Mouse (Mus musculus) right cerebral cortex, postnatal 25 days (tissue): ENCODE data around the gene Hoxb7.
A peak's percentile ranks its signal among the peaks of the same experiment; 100 is the strongest.

Source experiments
- DNase-seq: peaks from one replicate; pipeline ENCODE4 v3.0.0; 2022

The Hoxb7 gene

DNA sequence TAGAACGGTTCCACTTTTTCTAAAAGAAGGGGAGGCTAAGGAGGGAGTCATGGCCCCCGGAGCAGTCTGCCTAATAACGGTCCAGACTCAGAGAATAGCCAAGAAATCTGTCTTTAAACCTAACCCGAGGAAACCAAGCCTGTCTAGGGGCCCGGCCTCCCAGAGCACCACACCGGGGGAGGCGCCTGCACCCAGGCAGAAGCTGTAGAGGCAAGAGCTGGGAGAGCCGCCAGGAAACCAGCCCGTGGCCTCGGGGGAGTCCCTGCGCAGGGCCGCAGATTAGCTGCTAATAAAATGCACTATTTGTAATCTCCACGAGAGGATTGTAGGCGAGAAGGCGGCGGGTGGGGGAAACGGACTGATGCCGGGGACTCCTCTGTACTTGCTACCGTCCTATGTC lies 16.6 kb upstream of the Hoxb7 start:
- no peak for DNase-seq

DNA sequence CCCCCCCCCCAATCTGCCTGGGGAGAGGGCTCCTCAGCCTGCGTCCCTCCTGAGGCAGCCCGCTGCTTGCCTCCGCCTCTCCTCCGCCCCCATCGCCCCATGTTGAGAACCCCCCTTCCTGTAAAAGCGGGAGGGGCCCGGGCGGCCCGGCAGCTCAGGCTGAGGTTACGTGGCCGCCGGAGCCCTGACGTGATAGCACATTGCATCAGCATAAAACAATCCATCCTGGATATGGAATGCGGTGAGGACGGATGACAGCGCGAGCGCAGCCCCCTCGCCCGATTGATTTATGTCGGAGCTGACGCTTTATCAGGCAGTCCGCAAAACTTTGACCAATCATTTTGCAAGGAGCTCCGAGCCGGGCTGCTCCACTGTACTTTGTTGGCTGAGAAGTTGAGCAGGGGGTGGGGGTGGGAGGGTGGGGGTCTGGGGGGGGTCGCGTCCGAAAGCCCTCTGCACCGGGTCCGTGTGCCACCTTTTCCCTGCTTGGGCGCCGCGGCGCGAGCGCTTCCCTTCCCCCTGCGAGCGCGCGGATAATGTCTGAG lies 15.4 kb upstream of the Hoxb7 start, which contains the start of gene Hoxb9:
Gene Hoxb9, plus strand, starts transcription at position 462 of the 545 bp plus-strand sequence.
- no peak for DNase-seq

DNA sequence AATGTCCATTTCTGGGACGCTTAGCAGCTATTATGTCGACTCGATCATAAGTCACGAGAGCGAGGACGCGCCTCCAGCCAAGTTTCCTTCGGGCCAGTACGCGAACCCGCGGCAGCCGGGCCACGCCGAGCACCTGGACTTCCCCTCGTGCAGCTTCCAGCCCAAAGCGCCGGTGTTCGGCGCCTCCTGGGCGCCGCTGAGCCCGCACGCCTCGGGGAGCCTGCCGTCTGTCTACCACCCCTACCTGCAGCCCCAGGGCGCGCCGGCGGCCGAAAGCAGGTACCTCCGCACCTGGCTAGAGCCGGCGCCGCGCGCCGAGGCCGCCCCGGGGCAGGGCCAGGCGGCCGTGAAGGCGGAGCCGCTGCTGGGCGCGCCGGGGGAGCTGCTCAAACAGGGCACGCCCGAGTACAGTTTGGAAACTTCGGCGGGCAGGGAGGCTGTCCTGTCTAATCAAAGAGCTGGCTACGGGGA lies 14.8 kb upstream of the Hoxb7 start:
- DNase-seq = no peak

DNA sequence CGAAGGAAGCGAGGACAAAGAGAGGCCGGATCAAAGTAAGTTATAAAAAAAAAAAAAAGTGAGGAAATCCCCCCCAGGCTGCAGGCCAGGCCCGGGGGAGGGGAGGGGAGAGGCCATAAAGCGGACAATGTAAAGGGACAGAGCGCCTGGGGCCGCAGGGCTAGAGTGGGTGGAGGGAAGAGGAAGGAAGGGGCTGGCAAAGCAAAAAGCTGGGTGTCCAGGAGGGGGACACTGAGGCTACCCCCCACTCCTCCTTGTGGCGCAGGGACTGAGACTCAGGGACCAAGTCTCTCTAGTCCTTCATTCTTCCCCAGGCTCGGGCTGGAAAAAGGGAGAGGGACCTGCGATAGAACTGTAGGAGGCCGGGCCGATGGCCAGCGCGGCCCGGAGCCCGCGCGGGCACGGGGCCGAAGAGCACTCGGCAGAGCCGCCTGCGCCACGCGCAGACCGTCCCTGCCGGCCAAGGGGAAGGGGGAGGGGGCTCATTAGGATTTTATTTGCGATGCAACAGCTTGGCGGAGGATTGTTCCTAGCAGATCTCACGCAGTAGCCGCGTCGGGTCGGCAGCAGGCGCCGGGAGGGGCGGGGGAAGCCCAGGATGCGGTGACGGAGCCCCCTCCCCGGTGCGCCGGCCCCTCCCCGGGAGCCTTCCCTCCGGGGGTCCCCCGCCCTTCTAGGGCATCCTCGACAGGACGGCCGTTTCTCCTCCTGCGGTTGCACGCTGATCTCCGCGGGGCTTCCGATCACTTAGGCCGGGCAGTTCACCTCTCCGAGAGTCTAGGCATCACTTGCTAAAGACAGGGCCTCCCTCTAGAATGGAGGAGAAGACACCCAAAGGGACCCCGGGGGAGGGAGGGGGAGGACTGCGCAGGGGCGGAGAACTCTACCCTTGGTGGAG lies 14.2 kb upstream of the Hoxb7 start:
- DNase-seq = no peak

DNA sequence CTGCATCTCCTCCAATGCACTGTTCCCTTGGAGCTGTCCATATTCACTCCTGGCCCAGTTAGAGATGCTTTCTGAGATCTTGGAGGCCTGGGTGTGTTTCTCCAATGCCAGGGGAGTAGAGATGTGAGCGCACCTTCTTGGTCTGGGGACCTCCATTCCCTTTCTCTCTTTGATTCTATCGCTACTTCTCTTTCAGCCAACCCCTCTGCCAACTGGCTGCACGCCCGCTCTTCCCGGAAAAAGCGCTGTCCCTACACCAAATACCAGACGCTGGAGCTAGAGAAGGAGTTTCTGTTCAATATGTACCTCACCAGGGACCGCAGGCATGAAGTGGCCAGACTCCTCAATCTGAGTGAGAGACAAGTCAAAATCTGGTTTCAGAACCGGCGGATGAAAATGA lies 12.0 kb upstream of the Hoxb7 start:
- no peak for DNase-seq

DNA sequence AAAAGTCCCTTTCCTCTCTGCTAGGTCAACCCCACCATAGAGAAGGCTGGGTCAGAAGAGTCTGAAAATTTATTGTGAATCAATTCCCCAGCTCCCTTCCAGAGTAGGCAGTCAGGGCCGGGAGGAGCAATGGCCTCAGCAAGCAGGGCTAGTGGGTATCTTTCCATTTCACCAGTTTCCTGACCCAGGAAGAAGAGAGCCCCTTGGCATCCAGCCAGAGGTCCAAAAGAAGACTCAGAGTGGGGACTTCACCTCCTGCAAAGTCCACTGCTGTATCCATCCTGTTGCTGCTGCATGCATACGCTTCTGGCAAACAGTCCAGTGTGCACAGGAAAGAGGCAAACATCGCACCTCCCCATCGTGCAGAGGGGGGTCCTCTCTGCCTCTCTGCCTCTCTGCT lies 10.5 kb upstream of the Hoxb7 start:
- no peak for DNase-seq

DNA sequence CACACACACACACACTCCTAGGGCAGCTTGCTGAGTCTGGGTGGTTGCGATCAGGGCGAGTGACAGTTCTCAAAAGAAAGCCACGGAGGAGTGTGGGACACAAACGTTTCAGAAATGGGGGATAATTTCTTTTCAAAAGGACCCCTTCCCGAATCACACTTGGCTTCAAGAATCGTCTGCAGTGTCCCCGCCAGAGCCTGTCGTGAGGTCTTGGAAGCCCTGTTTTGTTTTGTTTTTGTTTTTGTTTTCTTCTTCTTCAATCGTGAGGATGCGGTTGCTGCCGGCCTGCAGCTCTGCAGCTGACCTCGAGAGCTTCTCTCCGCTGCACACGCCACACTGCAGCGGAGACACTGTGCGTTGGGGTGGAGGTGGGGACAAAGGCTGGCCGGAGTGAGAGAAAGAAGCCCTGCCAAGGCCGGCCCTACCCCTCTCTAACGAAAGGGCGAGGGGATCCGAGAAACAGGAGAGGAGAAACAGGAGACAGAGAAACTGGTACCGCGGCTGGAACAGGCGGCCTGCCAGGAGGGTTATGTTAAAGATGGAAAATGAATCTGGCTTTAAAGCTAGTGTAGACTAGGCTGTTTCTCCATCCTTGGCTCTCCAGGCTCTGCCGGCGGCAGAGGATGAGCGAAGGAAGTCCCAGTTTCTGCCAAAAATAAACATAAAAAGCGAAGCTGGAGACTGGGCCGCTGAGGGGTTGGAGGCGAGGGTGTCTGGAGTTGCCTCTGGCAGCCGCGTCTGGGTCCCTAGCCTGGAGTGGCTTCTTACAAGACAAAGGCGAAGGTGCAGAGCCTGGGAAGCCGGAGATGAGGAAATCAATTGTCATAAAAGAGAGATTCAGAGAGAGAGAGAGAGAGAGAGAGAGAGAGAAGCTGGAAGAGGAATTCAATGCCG lies 9.0 kb upstream of the Hoxb7 start:
- no peak for DNase-seq

DNA sequence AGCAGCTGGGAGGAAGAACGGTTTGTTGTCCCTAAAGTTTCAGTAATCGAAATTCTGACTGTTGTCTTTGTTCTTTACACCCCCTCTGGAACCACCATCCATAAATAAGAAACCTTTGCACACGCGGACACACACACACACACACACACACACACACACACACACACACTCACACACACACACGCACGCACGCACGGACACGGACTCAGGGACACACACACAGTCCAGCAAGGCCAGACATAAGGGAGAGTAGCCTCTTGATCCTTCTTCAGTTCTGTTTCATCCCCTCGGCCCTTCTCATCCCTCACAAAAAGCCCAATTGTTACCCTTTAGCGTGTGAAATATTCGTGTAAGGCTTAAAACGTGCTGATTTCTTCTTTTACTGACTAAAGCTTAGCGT lies 8.1 kb upstream of the Hoxb7 start:
- no peak for DNase-seq

DNA sequence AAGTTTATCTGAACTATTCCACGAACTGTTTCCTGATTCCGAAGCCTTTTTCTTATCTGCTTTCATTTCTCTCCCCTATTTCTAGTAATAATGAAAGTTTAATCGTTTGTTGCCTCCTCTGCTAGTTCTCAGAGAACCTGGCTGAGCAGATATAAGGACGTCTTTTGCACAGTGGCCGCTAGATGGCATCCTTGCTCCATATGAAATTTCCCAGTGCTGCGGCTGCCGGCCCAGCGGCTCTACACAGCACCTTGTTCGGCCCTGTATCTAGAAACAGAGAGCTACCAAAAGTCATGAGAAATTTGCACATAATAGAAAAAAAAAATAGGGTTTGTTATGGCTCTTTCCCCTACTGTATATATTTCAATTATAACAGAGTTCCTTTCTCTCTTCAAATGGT lies 7.7 kb upstream of the Hoxb7 start:
- peak; percentile 79 for DNase-seq

DNA sequence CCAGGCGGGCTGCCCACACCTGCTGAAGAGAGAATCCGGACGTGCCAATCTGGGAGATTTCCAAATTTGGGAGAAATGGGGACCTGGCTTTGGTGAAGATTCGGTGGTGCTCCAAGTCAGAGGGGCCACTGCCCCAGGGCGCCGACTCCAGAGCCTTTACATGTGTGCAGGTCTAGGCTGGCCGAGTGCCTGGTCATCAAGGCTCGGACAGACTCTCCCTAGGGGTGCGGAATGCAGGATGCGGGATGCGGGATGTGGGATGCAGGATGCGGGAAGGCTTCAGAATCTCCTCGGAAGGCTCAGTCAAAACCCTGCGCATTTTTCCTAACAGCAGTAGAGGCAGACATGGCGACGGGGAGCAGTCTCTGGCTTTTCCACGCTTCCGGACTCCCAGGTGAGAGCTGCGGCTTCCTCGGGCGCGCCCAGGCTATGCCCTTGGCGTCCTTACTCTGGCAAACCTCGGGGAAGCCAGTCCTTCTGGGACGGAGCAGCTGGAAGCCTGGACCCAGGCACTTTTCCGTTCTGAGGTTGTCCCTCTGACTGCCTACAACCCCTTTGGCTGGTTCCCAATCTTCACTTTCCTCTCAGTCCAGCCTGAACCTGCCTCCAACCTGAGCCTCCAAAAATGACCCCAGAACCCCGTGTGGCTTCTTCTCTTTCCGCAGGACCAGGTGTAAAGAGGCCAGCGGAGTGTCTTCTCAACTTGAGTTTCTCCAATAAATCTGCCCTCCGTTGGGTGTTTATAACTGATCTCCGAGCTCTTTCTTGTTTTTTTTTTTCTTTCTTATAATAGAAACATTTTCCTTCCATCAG lies 6.8 kb upstream of the Hoxb7 start:
- no peak for DNase-seq

DNA sequence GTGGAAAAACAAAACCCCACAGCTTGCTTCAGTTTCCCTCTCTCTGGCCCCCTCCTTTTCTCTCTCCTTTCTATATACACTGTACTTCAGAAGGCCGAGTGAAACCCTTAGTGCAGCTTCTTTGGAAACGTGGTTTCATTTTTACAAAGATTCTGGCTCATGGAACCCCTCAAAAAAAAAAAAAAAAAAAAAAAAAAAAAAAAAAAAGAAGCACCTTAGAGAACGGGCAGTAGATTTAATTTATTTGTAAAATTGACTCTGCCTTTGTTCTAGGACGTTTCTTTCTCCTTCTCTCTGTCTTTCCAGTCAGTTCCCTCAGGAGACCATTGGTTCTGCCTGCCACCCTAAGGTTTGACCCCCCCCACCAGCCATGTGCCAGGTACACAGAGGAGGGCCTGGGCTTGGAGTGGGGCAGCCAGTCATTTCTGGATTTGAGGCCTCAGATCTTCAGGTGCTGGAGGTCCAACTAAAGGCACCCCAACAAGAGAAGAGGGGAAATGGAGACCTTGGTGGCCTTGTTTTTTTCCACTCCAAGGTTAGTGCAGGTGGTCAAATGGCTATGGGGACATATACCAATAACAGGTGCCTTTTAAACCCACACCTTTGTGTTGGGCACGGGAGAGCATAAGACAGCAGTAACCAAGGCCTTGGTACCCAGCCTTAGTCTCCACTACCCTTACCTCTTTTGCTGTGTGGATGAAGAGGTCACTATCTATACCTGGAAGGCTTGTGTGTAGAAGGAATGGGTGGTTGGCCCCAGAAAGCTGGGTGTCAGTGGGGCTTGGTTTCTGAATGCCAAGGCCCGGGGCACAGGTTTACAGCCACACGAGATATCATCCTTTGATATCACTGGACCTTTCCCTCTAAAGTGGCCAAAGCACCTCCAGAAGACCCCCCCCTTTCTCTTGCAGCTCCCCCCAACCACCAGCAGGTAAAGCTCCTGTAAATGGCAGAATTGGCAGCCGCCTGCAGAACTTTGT lies 5.7 kb upstream of the Hoxb7 start:
- no peak for DNase-seq

DNA sequence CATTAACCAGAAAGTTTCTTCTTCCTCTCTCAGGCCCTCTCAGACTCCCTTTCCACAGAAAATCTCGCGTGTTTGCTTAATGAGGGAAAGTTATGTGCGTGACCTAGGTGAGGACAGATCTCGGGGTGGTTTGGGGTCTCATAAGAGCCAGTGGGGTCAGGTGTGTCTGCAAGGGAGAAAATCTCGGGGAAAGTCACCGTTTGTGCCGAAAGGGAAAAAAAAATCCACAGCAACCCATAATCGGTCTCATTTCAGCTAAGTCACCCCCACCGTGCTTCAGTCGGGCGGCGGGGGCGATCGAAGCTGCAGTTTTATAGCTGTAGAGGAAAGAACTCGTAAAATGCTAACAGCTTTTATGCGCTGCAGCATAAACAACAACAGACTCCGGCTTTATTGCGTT lies 5.0 kb upstream of the Hoxb7 start:
- no peak for DNase-seq

DNA sequence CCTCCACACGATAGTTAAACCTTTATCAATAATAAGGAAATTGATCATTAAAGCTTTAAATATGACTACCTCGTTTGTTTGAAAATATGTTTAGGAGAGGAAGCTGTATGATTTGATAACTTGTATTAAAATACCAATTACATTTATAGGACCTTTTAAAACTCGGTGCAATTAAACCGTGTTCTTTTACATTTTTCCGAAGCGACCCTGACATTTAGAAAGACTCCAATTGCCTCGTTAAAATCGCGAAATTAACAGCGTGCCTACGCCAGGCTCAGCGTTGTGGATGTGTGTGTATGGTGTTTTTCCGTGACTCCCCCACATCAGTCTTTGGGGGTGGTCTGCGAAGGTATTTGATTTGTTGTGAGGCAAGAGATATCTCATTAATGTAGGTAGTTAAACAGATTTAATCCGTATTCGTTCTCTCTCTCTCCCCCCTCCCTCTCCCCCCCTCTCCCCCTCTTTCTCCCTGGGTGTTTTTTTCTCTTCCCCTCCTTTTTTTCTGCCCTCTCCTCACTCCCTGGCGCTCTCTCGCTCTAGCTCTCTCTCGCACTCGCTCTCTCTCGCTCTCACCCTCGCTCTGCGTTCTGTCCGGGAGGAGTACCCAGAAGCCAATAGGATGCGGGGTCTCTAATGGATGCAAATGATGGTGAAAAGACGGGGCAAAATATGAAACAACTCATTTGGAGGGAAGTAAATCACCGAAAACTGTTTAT lies 4.4 kb upstream of the Hoxb7 start, which contains the start of gene Hoxb8:
Gene Hoxb8, plus strand, starts transcription at position 51 of the 716 bp plus-strand sequence.
- DNase-seq = no peak

DNA sequence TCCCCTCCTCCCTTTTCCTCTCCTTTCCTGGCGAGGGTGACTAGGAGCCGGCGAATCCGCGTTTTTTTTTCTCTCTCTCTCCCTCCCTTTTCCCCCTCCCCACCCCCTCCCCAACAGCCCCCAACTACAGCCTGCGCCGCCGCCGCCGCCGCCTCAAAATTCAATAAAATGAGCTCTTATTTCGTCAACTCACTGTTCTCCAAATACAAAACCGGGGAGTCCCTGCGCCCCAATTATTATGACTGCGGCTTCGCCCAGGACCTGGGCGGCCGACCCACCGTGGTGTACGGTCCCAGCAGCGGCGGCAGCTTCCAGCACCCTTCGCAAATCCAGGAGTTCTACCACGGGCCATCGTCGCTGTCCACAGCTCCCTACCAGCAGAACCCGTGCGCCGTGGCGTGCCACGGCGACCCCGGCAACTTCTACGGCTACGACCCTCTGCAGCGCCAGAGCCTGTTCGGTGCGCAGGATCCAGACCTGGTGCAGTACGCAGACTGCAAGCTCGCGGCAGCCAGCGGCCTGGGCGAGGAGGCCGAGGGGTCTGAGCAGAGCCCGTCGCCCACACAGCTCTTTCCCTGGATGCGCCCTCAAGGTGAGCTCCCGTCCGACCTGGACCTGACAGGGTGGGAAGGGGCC lies 3.5 kb upstream of the Hoxb7 start:
- DNase-seq = no peak

DNA sequence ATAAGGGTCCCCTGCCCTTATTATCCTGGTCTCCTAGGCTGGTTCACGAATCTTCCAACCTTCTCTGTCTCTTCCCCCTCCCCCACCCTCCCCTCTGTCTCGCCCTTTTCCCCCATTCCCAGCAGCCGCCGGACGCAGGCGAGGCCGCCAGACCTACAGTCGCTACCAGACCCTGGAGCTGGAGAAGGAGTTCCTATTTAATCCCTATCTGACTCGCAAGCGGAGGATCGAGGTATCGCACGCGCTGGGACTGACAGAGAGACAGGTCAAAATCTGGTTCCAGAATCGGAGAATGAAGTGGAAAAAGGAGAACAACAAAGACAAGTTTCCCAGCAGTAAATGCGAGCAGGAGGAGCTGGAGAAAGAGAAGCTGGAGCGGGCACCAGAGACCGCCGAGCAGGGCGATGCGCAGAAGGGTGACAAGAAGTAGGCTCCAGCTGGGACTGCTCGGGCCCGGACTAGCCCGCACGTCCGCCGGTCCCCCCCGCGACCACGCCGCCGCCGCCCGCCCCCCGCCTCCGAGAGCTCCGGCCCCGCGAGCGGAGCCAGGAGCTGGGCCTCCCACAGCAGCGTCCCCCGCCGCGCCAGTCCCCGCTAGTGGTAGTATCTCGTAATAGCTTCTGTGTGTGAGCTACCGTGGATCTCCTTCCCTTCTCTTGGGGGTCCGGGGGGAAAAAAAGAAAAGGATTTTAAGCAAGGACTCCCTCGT lies 2.2 kb upstream of the Hoxb7 start:
- no peak for DNase-seq

DNA sequence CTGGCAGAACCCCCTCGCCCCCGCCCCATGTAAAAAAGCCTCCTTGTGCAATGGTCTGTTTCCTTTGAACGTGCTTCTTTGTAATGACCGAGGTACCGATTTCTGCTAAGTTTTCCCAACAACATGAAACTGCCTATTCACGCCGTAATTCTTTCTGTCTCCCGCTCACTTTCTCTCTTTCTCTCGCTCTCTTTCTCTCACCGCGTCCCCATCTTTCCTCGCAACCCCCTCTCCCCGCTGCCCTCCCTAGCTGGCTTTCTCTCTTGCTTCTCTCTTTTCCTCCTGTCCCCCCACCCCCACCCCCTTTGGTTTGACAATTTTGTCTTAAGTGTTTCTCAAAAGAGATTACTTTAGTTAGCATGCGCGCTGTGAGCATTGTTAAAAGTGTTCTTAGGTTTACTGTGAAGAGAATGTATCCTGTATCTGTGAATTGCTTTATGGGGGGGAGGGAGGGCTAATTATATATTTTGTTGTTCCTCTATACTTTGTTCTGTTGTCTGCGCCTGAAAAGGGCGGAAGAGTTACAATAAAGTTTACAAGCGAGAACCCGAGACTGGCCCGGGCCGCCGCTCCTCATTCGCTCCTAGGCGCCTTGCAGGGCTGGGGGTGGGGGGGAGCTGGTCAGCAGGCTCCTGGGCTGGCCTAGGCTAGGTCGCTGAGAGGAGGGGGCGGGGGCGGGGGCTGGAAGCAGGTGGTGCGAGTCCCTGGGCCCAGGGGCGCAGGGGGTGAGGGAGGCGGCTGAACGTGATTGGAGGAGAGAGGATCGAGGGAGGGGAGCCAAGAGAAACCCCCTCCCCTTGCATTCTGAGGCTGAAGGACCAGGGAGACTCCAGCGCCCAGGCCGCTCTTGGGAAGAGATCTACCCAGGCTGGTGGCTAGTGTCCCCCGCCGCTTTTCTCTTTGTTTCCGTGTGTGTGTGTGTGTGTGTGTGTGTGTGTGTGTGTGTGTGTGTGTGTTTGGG lies 1.4 kb upstream of the Hoxb7 start:
- no peak for DNase-seq

DNA sequence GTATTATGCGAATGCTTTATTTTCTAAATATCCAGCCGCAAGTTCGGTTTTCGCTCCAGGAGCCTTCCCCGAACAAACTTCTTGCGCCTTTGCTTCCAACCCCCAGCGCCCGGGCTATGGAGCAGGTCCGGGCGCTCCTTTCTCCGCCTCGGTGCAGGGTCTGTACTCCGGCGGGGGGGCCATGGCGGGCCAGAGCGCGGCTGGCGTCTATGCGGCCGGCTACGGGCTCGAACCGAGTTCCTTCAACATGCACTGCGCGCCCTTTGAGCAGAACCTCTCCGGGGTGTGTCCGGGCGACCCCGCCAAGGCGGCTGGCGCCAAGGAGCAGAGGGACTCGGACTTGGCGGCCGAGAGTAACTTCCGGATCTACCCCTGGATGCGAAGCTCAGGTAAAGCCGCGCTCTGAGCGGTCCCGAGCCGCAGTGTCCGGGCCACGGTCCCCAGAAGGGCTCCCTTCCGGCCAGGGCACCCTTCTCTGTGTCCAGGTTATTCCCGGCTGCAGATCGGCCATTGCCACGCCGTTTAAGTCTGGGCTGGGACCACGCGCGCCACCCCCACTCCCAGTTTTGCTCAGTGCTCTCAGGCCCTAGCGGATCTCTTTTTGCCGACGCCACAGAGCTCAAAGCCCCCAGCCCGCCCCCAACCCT lies 439 bp downstream of the Hoxb7 start:
- no peak for DNase-seq

DNA sequence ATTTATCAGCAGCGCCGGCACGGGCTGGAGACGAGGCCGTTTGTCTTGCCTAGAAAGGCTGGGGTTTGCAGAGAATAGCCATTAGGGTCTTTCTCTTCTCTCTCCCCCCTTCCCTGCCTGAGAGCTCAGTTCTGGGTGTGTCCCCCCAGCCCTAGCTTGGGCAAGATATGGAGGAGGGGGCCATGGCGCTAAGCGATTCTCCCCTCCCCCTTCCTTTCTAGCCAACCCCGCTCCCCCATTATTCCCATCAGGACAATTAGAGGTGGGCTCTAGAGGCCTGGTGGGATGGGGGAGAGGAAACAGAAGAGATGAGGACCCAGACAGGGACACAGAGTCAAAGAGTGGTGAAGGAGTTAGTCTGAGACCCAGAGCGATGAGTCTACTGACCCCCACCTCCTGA lies 988 bp downstream of the Hoxb7 start:
- no peak for DNase-seq
